Mouse (Mus musculus): Measurements from ENCODE around the gene Nfyc. TPM values are rescaled to one million over a fixed set of nuclear protein-coding genes. Genes with fewer than 3 reads are reported as not detected.

The Nfyc gene
- 10 to 100 TPM; 39.3 to 43.5 TPM for total RNA-seq (2021)
- long read RNA-seq, experiment 1, transcript Nfyc-201 (10 exons, 1,932 nt) = major isoform, 27 of 41 reads
- long read RNA-seq, experiment 1, partial matches to known transcripts = 0 of 41 reads
- long read RNA-seq, experiment 1, other reads (novel, unspliced or antisense) = 14 of 41 reads
- long read RNA-seq, experiment 2, transcript Nfyc-201 (10 exons, 1,932 nt) = major isoform, 27 of 45 reads
- long read RNA-seq, experiment 2, partial matches to known transcripts = 1 of 45 reads
- long read RNA-seq, experiment 2, other reads (novel, unspliced or antisense) = 15 of 45 reads

DNA sequence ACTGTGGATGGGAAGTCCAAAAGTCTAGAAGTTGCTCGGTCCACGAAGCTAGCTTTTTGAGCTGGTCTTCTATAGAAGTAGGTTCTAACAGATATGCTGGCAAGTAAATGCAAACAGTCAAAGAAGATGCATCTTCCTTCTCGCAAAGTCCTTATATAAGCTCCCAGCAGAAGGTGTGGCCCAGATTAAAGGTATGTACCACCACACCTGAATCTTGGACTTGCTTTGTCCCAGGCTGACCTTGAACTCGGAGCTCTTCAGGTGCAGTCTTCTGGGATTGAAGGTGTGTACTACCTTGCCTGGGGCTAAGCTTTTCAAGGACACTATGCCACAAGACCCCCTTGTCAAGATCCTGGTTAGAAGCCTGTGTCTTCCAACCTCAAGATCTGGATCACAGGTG, at the start of gene Nfyc:
Gene Nfyc, minus strand, starts transcription at position 101 of the 400 bp plus-strand sequence.
- no peak for DNase-seq

DNA sequence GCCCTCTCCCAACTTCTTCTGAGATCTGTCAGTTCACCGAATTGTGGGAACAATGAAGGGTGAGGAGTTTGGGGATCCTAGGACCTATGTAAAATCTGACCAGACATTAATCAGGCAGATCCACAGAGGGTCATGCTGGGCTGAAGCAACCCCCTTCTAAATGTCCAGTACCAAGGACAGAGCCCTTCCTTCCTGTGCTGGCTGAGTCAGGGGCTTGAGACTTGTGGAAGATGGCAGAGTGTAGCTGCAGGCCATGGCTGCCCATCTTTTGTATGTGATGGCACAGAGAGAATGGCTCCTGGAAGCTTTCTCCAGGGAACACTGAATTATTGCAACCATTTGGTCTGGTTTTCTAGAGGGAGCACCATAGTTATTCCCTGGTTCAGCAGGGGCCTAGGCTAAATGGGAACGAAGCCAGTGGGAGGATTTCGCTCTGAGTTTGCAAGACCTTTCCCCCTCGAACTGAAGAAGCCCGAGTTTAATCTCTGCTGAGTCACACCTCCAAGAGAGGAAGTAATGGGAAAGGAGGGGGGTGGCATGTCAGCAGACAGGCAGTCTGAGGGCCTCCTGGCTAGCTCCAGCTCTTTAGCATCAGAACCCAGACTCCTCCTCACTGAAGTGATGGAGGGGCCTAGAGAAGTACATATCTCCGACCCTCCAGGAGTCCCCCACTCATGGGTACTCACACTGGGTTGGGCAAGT, 49.5 kb upstream of the Nfyc start:
- DNase-seq = no peak

- no peak for DNase-seq
Observed at GRCm38 (mm10) chr4:120879386-120879785, 48.0 kb upstream of the Nfyc start.

DNA sequence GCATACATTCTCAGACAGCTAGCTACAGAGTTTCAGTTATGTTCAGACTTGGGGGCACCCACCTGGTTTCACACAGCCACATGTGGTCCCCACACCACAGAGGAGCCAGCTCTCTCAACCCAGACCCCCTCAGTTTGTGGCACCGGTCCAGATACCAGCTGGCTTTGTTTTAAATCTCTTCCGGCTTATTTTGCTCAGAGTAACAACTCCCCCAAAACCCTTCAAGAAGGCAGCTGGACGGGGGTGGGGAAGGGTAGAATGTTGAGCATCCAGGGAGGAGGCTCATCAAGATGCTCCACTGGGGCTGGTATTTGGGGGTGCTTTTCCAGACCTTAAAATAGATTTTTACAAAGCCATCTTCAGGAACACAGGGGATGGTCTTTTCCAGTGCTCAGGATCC, 47.4 kb upstream of the Nfyc start:
- no peak for DNase-seq

DNA sequence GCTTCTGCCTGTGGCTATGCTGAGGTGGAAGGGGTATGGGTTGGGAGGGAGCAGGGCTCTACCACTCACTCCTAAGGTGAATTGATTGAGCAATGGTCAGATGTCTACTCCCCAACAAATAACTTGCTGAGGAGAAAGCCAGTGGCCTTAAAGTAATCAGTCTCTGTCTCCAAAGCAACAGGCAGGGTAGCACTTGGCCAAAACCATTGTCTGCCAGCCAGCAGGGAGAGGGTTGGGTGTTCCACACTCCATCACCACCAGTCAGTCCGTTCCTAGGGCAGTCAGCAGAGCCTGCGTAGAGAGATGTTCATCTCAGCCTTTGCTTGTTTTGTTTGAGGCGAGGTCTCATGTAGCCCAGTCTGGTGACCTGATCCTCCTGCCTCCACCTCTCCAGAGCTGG, 44.6 kb upstream of the Nfyc start:
- DNase-seq = no peak

- no peak for DNase-seq
Observed at GRCm38 (mm10) chr4:120870262-120870748, 38.9 kb upstream of the Nfyc start.

GRCm38 (mm10) chr4:120868988-120869387, 37.6 kb upstream of the Nfyc start:
- no peak for DNase-seq

GRCm38 (mm10) chr4:120868246-120868645, 36.9 kb upstream of the Nfyc start:
- no peak for DNase-seq

DNA sequence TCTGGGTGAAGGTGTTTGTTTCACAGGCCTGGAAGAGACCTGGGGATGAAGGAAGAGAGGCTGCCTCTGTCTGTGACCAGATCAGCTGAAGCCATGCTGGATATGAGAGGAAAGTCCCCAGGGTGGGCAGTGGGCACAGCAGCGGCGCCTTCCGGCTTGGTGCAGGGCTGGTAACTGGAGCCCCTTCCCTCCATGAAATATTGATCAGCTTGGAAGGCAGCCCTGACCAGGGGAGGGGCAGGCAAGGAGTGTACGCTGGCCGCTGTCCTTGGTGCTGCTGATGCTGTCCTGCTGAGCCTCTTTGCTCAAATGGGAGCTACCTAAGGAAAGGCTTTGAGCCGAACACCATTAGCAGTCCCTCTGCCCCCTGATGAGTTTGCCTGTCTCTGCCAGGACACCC, 34.8 kb upstream of the Nfyc start:
- no peak for DNase-seq

- DNase-seq = no peak
Observed at GRCm38 (mm10) chr4:120859865-120860264, 28.5 kb upstream of the Nfyc start.

DNA sequence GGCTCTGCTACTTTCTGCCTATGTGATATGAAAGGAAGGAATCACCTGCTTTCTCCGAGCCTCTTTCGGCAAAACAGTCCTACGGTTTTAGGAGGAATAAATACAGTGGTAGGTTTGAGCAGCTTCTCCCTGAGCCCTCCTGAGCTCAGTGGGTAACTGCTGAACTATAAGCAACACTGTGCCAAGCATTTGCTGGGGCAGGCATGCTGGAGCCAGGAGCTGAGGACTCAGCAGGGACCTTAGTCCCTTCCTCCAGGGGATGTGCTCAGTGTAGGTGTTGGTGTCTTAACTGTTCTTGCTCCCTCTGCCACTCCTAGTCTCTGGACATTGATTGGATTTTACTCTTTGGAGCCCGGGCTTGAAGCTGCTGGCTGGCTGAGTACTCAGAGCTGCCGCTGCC, 25.0 kb upstream of the Nfyc start:
- DNase-seq = no peak

DNA sequence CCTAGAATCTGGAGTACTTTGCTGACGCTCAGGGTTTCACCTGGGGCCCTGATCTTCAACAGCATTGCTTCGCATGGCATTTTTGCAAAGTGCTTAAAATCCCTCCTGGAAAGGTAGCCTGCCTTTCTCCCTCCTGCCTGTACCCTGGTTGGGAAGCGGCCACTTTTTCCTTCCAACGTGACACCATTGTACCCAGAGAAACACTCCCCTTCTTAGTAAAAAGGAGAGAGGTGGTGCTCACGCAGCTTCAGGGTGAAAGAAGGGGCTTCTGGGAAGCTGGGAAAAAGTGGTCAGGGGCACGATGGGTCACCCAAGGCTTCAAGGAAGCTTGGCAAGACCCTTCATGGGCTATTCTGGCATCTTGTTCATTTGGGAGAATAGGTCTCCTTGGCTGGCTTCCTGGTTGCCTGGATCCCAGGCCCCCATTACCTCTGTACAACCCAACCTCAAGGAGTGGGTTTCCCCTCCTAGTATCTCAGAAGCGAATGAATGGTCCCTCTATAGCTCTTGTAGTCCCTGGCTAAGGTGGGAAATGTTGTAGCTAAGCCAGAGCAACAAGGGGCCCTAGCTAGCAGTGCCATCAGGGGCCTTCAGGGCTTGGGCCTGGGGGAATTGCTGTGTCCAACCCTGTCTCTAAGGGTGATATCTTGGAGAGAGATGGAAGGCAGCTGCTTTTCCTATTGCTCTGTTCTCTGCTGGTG, 24.1 kb upstream of the Nfyc start:
- DNase-seq = no peak

- DNase-seq = peak; percentile 22
Observed at GRCm38 (mm10) chr4:120854588-120855319, 23.4 kb upstream of the Nfyc start, which contains the start of gene Rims3. Gene Rims3 (plus strand): TSS chr4:120854816.

- no peak for DNase-seq
Observed at GRCm38 (mm10) chr4:120850946-120851345, 19.6 kb upstream of the Nfyc start.

DNA sequence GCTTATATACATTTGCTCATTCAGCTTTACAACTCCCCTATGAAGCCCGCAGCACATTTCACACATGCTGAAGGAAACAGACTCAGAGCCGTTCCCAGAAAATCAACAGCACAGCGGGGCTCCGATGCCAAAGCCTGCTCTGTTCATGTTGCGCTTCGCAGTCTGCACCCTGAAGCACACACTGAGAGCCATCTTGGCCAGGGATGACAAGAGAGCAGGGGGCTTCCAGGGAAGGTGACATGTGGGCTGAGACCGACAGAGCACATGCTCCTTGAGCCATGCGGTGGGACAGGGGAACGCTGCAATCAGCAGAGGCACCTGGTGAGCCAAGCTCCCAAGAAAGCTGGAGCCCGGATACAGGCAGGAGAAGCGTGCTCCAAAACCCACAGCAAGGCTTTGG, 18.1 kb upstream of the Nfyc start:
- DNase-seq = no peak

GRCm38 (mm10) chr4:120848909-120849308, 17.5 kb upstream of the Nfyc start:
- DNase-seq = no peak

- no peak for DNase-seq
Observed at GRCm38 (mm10) chr4:120845098-120845497, 13.7 kb upstream of the Nfyc start.

DNA sequence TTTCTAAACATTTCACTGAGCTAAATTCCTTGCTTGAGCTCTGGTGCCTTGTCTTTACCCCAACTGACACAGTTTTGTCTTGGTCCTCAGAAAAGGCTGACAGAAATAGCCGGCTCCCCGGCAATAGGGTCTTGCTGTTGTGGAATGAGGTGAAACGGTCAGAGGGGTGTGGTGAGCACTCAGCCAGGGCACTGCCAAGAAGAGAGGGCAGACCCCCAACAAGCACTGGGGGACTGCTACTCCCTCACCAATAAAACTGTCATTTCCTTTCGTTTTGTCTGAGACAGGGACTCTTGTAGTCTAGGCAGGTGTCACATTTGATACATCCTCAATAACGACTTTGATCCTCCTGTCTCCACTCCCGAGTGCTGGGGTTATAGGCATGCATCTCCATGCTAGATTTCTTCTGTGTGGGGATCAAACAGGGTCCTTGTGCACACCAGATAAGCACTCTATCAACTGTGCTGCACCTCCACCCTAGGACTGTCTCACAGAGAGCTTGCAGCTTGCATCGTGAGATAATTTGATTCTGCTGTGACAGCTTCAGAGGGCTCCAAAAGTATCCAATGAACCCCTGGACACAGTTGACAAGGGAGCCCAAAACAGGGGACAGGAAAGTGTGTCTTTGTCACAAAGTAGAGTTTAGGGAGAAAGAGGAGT, 13.2 kb upstream of the Nfyc start:
- no peak for DNase-seq

GRCm38 (mm10) chr4:120841342-120841741, 10.0 kb upstream of the Nfyc start:
- DNase-seq = no peak

DNA sequence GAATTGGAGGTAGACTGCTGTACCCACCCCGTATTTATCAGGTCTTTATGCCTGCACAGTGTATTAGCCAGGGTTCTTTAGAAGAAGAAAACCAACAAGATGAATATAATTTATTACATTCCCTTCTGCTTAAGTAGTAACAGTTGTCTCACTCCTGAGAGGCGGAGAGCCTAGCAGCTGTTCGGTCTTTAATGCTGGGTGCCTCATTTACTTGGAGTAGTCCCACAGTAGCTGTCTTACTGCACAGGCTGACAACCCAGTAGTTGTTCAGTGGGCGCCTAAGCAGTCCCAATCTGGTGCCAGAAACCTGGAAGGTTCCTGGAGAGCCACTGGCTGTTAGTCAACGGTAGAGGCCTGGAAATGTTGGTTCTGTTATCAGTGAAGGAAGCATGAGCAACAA, 605 bp downstream of the Nfyc start:
- DNase-seq = no peak

DNA sequence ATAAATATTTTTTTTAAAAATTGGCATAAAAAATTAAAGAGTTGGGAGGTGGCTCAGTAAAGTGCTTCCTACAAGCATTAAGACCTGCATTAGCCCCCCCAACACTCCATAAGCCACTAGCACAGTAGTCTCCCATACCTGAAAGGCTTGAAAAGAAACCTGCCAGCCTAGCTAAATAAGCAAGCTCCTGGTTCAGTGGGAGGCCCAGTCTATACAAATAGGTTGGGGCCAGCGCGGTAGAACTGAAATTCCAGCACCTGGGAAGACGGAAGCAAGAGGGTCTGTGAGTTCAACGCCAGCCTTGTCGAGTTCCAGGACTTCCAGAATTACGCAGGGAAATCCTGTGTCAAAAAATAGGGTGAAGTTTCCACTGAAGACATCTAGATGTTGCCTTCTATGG, 5.0 kb downstream of the Nfyc start:
- DNase-seq = no peak

Data from gastrocnemius, postnatal 25 days (tissue).